Mouse (Mus musculus) T-helper 2 cell (primary cell): ENCODE data around the gene 1300017J02Rik.

ENCODE experiments used
- in situ Hi-C: fragments of 300-600 bp; cut with MboI, MseI; formaldehyde crosslinking; loops from one replicate; pipeline ENCODE4 v1.15.1; 2025; ENCODE audit warnings: high pct_unique_total_duplicates

Gene 1300017J02Rik

GRCm38 (mm10) chr9:103275676-103276075 lies 29.2 kb downstream of the 1300017J02Rik start:
- in situ Hi-C loops, result no loop called here

DNA sequence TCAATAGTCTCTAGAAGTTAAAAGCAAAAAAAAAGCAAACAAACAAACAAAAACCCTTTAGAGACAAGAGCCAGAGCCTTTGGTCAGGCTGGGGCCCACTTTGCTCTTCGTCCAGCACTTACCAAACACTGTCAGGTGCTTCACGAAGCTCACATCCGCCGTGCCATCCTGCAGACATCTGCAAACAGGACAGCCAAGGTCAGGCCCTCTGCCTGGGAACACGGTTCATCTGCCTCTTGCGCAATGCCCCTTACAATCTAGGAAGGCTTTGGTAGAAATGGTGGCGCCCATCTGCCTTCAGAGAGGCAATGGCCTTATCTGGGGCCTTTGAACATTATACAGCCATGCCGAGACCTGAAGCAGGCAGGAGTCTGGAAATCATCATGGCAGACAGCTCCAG lies 30.1 kb downstream of the 1300017J02Rik start:
- in situ Hi-C loops, result no loop called here

- in situ Hi-C loops, result no loop called here
Observed at GRCm38 (mm10) chr9:103271104-103271503, 33.8 kb downstream of the 1300017J02Rik start.

DNA sequence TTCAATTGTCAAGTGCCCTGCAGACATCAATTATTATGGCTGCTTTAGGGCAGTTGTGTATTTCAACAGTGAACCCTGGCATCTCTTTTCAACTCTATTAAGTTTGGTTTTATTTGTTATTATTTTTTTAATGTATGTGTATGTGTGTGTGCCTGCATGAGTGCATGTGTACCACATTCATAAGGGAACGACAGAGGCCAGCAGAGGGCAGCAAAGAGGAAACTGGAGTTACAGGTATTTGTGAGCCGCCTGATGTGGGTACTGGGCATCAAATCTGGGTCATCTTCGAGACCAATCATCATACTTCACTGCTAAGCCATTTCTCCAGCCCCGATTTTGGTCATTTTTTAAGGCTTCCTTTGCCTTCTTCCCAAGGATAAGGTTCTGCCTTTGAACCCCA lies 39.1 kb downstream of the 1300017J02Rik start:
- in situ Hi-C loops, result no loop called here

- in situ Hi-C loops, result no loop called here
Observed at GRCm38 (mm10) chr9:103252906-103253305, 52.0 kb downstream of the 1300017J02Rik start.

GRCm38 (mm10) chr9:103248618-103249017 lies 56.3 kb downstream of the 1300017J02Rik start:
- in situ Hi-C loops, result no loop called here

DNA sequence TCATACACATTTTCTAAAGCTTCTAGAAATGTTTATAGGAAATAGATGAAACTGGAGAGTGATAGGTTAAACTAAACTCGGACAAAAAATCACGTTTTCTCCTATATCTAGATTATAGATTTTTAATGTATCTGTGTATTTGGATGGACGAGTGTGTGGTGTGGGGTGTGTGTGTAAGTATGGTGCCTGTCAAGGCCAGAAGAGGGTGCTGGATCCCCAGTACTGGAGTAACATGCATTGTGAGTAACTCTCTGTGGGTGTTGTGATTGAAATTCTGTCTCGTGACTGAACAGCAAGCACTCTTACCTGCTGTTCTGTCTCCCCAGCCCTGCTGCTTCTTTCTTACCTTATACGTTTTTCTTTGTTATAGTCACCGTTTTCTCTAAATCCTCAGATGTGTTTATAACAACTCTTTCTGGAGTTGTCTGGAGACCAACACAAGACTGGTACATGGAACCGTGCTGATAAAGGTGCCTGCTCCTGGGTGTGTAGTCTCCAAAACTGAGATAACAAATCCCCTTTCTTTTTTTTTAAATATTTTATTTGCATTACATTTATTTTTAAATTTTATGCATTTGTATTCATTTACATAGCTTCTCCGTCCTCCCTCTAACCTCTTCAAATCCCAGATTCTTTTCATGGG lies 58.2 kb downstream of the 1300017J02Rik start:
- in situ Hi-C loops, result no loop called here

DNA sequence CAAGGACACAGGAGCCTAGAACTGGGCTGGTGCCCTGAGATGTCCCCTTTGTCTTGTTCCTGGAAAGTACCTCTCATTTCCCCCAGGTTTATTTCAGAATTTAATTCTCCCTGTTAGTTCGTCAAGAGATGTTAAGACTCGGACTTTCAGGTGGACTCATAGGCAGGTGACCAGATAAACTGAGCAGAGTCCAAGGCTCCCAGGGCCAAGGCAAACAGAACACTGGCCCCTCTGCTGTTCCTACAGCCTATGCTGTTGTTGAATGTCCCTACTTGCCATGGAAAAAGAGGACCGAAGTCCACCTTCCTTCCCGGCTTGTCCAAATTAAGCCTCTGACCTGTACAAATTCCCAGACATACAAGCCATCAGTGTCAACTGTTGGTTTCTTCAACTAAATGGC lies 61.2 kb downstream of the 1300017J02Rik start:
- in situ Hi-C loops, result no loop called here

GRCm38 (mm10) chr9:103241206-103241605 lies 63.7 kb downstream of the 1300017J02Rik start:
- in situ Hi-C loops, result no loop called here

DNA sequence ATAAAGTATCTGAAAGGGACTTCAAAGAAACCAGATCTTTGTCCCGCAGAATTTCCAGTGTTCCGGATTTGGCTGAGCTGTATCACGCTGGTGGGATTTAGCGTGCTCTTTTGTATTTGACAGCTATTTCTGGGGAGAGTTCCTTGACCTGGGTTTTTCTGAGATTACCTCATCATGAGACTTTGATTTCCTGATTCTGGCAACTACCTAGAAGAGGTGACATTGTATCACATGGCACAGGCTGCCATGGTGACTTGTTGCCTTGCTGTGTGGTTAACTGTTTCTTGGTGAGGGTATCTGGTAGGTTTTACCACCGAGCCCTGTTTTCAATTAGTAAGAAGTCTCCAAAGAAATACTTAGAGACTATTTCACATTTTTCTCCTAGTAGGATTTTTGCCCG lies 65.4 kb downstream of the 1300017J02Rik start:
- in situ Hi-C loops, result no loop called here

- in situ Hi-C loops, result no loop called here
Observed at GRCm38 (mm10) chr9:103234565-103235165, 70.2 kb downstream of the 1300017J02Rik start.

- in situ Hi-C loops, result no loop called here
Observed at GRCm38 (mm10) chr9:103234059-103234458, 70.8 kb downstream of the 1300017J02Rik start.

- in situ Hi-C loops, result no loop called here
Observed at GRCm38 (mm10) chr9:103233006-103233395, 71.9 kb downstream of the 1300017J02Rik start.

DNA sequence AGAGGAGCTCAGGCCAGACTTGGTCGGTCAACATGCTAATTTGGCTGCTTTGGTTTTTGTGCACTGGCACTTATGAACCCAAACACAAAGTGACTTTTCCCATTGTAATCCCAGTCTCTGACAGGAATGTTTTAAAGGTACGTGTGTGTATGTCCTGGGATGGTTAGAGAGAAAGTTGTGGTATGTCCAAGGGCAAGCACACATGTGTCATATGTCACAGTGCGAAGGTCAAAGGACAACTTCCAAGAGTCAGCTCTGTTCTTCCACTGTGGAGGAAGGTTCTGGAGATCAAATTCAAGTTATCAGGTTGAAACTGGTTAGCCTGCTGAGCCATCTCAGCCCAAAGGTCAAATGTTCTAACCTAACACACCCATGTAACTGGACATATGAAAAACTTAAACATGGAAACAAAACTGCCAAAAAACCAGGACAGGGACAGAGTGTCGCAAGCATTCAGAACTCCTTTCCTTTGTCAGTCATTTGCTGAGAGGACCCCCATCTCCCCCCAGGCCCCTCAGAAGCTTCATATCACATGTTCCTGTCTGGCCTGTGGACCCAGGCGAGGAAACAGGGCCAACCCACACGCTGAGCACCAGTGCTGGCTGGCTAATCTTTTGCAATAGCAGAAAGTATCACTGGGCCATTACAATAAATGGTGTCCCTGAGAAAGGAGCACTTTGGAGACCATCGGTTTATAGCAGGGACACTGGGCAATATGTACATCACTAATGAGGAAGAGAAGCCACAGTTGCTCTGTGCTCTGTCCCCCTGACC lies 72.5 kb downstream of the 1300017J02Rik start:
- in situ Hi-C loops, result no loop called here

DNA sequence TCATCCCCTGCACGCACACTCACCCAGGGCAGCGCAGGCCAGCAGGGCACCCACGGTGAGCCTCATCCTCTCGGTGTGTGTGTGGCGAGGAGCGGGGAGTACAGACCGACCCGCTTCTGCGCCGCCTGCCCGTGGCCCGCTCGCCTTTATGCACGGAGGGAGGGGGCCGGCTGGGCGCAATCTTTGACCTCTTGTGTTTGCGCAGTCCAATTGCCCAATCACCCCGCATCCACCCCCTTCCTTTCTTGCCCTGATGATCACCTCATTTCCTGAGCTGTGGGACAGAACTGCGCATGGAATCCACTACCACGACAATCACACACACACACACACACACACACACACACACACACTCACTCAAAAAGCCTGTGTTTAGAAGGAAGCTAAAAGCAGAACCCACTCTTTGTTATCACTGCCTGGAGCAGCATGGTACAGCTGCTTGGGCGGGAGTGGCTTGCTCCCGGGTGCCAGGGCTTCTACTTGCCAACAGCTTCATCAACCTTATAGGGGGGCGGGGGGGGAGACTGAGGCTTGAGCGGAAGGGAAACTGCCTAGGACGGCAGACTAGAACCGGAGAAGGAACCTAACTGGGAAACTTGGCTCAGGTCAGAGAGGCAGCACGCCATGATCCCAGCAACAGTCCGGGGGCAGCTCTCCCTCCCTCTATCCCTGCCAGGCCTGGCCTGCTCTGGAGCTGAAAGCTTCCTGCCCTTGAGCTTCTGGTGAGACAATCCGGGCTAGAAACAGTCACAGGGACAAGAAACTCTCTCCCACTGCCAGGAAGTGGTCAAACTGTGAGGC lies 74.5 kb downstream of the 1300017J02Rik start, which contains the start of the genes Gm20425 and Trf:
Gm20425 (minus strand) TSS at position 157 of the 801 bp plus-strand sequence.
Trf (minus strand) TSS at position 294 of the 801 bp plus-strand sequence.
- in situ Hi-C loops, result no loop called here

- in situ Hi-C loops, result no loop called here
Observed at GRCm38 (mm10) chr9:103229037-103229867, 75.6 kb downstream of the 1300017J02Rik start.

GRCm38 (mm10) chr9:103228370-103229003 lies 76.4 kb downstream of the 1300017J02Rik start:
- in situ Hi-C loops, result no loop called here

DNA sequence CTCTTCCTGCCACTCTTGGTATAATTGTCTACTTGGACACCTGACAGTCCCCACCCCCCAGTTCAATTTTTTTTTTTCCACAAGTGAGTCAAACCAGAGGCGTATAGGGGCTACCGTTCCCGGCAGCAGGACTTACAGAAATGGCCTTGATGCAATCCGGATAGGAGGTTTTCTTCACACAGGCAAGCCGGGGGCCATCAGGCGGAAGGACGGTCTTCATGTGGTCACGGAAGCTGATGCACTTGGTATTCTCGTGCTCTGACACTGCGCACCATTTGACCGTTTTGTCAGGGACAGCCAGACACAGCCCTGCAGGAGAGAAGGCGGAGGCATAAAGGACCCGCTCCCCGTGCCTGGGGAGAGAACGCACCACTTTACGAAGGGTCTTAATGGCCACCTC lies 77.1 kb downstream of the 1300017J02Rik start:
- in situ Hi-C loops, result no loop called here

GRCm38 (mm10) chr9:103226806-103227205 lies 78.1 kb downstream of the 1300017J02Rik start:
- in situ Hi-C loops, result no loop called here

- in situ Hi-C loops, result no loop called here
Observed at GRCm38 (mm10) chr9:103225464-103225863, 79.4 kb downstream of the 1300017J02Rik start.
